Mouse (Mus musculus): ENCODE data around the gene Nit1. TPM values are rescaled to one million over a fixed set of nuclear protein-coding genes. Genes with fewer than 3 reads are reported as not detected.
"Not testable (repeated sequence)": the region's sequence is repeated elsewhere in the genome, so short reads cannot be mapped to it uniquely, and the experiment has no call there.

Nit1 gene
- total RNA-seq, 2 experiments from 2014 or later, result 27.7 to 28.4 TPM

- intact Hi-C loops (cut with DNase I), result loop anchor here (2.0 to 5.0 kb wide), 2 partner anchors 34 to 240 kb away; no protein-coding TSS in a partner anchor
- DNase-seq, result no peak
Observed at GRCm38 (mm10) chr1:171356814-171357213, 11.4 kb upstream of the Nit1 start.

- no peak for DNase-seq
- intact Hi-C loops (cut with DNase I), result loop anchor here (2.0 to 5.0 kb wide), 2 partner anchors 33 to 239 kb away; no protein-coding TSS in a partner anchor
Observed at GRCm38 (mm10) chr1:171355812-171356340, 10.4 kb upstream of the Nit1 start.

GRCm38 (mm10) chr1:171349210-171349609 lies 3.8 kb upstream of the Nit1 start:
- no peak for DNase-seq
- intact Hi-C loops (cut with DNase I), result no loop called here

GRCm38 (mm10) chr1:171348665-171349064 lies 3.2 kb upstream of the Nit1 start:
- DNase-seq, result no peak
- intact Hi-C loops (cut with DNase I), result no loop called here

DNA sequence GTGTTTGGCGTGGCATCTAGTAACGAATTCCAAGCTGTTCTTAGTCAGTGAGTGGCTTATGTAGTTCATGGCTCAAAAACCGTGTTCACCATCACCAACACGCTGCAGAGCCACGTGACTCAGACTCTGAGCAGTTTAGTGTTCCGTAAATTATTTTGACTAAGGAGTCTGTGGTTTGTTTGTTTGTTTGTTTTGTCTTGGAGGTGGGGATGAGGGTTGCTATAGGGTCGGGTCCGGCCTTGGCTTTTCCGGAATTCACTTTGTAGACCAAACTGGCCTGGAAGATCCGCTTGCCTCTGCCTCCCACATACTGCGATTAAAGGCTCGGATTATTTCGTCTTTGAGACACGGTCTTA lies 627 bp upstream of the Nit1 start:
- no peak for DNase-seq
- intact Hi-C loops (cut with DNase I), result no loop called here

DNA sequence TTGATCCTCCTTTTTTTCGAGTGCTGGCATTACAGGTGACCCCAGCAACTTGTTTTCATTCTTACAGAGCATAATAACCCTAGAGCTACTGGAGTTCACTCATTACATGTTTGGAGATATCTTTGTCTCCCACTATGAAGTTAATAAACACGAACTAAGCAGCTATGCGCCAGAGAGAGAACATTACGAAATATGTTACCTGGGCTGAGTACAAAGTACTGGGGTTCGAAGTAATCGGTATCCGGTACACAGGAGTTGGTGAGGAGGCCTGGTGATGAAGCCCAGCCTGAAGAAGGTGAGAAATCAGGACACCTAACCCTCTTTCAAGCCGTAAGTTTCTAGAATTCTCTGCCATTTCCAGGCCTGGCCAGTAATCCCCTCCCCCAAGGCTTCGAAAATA lies 731 bp downstream of the Nit1 start:
- no peak for DNase-seq
- intact Hi-C loops (cut with DNase I), result loop anchor here (1.0 kb wide), 1 partner anchor 14 kb away; no protein-coding TSS in a partner anchor

DNA sequence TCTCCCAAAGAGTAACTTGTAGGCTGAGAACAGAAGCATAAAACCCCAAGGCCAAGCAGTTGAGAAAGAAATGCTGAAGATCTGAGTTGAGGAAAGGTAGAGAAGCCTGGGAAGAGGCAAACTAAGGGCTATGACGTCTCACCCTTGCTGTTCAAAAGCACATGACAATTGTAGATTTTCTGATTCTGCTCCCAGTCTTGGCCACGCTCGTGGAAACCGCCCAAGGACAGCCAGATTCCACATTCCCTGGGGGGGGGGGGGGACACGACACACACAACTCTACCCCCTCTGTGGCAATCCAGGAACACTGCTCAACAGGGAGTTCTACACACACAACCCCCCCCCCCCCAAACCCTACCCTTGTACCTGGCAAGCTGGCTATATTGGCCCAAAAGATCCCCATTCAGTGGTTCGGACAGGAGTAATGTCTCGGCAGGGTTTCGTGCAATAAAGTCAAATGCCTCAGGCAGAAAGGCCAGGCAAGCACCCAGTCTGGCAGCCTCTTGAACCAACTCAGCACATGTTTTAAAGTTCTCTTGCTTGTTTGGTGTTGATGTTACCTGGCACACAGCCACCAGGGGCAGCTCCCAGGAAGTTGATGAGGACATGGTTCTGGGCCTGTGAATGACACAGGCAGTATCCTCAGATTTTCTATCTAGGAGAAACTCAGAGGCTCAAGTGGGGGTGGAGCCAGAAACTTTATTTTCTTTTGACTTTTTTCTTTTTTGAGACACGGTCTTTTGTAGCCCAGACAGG lies 1.3 kb downstream of the Nit1 start:
- DNase-seq, result no peak
- intact Hi-C loops (cut with DNase I), result no loop called here

- intact Hi-C loops (cut with DNase I), result no loop called here
- no peak for DNase-seq
Observed at GRCm38 (mm10) chr1:171342262-171343207, 2.9 kb downstream of the Nit1 start.

DNA sequence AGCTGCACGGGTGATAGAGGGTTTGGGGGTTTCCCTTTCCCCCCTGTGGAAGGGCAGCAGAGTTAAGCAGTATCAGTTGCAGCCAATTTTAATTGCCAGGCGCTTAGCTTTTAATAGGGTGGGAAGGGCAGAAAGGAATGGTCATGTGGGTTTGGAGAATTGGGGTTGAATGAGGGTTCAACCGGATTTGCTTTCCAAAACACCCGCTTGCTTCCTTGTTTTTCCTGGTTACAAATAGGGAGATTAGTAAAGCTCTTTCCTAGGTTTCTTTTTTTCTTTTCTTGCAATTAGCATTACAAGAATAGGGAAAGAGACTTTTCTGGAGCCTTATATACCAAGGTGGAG lies 15.3 kb downstream of the Nit1 start:
- intact Hi-C loops (cut with DNase I), result loop anchor here (1.0 to 5.0 kb wide), 2 partner anchors 15 to 83 kb away; partner anchors contain the start of genes Nit1 and Pfdn2
- DNase-seq, result no peak

- DNase-seq, result peak; percentile 23 to 48
- intact Hi-C loops (cut with DNase I), result loop anchor here (1.0 to 5.0 kb wide), 3 partner anchors 16 to 82 kb away; partner anchors contain the start of genes Nit1, Pfdn2 and Usf1
Observed at GRCm38 (mm10) chr1:171329433-171330215, 15.8 kb downstream of the Nit1 start.

- intact Hi-C loops (cut with DNase I), result loop anchor here (1.0 kb wide), 2 partner anchors 35 to 82 kb away; partner anchors contain the start of gene Usf1
- DNase-seq, result peak; percentile 84 to 93
Observed at GRCm38 (mm10) chr1:171328839-171329432, 16.5 kb downstream of the Nit1 start, which contains the start of gene Dedd. Gene Dedd, plus strand, starts transcription at chr1:171329145.

DNA sequence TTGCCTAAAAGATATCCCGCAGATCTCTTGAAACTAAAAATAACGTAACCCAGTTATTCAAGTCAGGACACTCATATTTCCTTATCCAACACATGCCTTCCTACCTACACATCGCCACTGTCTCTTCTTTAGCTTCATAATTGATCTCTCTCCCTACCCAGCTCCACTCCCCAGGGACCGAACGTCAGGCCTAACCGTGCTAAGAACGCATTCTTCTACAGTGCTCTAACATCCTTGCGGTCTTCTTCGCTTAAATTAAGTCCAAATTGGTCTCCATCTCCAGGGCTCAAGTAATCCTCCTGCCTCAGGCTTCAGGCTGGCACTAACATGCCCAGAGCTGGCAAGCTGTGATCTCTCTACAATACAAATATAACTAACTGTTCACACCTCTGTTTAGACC lies 17.2 kb downstream of the Nit1 start:
- no peak for DNase-seq
- intact Hi-C loops (cut with DNase I), result loop anchor here (1.0 kb wide), 1 partner anchor 34 kb away; no protein-coding TSS in a partner anchor

DNA sequence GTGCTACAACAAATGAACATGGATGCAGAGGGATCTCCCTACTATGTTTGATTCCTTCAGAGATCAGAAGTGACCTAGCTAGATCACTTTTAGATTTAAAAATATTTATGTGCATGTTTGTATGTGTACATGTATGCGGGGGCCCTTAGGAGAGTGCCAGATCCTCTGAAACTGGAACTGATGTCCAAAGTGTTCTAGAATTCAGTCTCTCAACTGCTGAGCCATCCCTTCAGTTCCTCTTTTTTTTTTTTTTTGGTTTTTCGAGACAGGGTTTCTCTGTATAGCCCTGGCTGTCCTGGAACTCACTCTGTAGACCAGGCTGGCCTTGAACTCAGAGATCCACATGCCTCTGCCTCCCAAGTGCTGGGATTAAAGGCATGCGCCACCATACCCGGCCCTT lies 18.9 kb downstream of the Nit1 start:
- DNase-seq; intact Hi-C loops (cut with DNase I): not testable (repeated sequence)

- intact Hi-C loops (cut with DNase I), result no loop called here
- no peak for DNase-seq
Observed at GRCm38 (mm10) chr1:171325571-171325970, 19.9 kb downstream of the Nit1 start.

GRCm38 (mm10) chr1:171322012-171322411 lies 23.4 kb downstream of the Nit1 start:
- DNase-seq, result no peak
- intact Hi-C loops (cut with DNase I), result loop anchor here (2.0 to 5.0 kb wide), 3 partner anchors 35 to 245 kb away; no protein-coding TSS in a partner anchor

GRCm38 (mm10) chr1:171321415-171321814 lies 24.0 kb downstream of the Nit1 start:
- intact Hi-C loops (cut with DNase I), result loop anchor here (5.0 kb wide), 2 partner anchors 156 to 246 kb away; no protein-coding TSS in a partner anchor
- DNase-seq, result no peak

GRCm38 (mm10) chr1:171320151-171320550 lies 25.3 kb downstream of the Nit1 start:
- DNase-seq, result no peak
- intact Hi-C loops (cut with DNase I), result loop anchor here (5.0 kb wide), 2 partner anchors 157 to 247 kb away; no protein-coding TSS in a partner anchor

GRCm38 (mm10) chr1:171319748-171320147 lies 25.7 kb downstream of the Nit1 start:
- DNase-seq, result no peak
- intact Hi-C loops (cut with DNase I), result loop anchor here (5.0 kb wide), 2 partner anchors 158 to 248 kb away; no protein-coding TSS in a partner anchor

DNA sequence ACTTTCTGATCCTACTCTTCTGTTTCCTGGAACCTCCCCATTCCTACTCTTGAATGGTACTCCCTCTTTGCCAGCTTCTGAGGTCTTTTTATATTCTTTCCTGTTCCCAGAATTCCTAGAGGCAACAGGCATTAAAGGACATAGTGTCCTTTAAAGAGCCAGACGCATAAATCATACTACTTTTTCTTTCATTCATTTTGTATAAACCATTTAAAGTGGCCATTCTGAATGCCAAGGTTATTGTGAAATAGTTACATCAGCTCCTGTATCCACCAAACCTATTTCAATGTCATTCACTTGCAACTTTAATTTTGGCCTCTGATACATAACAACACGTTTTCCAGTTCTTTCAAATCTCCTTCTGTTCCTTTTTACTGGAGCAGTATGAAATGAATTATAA lies 36.1 kb downstream of the Nit1 start:
- DNase-seq, result no peak
- intact Hi-C loops (cut with DNase I), result no loop called here
